Mouse (Mus musculus): ENCODE data around the gene Zfp568. TPM values are rescaled to one million over a fixed set of nuclear protein-coding genes. Genes with fewer than 3 reads are reported as not detected.

Gene Zfp568
- total and polyA plus RNA-seq, 3 experiments: 10.6 to 12.6 (median 11.5) TPM

DNA sequence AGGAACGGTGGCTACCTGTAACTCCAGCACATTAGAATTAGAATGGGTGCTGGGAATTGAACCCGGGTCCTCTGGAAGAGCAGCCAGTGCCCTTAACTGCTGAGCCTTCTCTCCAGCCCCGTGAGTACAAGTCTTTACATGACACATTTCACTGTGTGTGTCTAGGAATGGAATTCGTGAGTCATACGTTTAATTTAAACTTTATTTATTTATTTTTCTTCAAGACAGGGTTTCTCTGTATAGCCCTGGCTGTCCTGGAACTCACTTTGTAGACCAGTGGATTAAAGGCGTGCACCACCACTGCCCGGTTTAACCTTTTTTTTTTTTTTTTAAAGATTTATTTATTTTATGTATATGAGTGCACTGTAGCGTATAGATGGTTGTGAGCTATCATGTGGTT, 11.4 kb downstream of the Zfp568 start:
- Histone ChIP-seq H3K4me1 (ENCODE audit: control insufficient read depth in 1 of 2, insufficient read depth in 2 of 2) (peaks cover 0 to under 1% of the 10 kb centered on the region in 2 experiments; a peak in 1 of 4 replicates), H3K9me3 (replicated peaks; ENCODE audit: low read length) (peaks cover 8% of the 10 kb centered on the region), H3K4me2 (ENCODE audit: insufficient read depth, low read depth, poor library complexity, severe bottlenecking) (no peak overlapping the region), H3K9ac (ENCODE audit: insufficient read depth, low read depth) (no peak overlapping the region), H3K36me3 (replicated peaks in 1 of 2; ENCODE audit: control insufficient read depth in 1 of 2, insufficient read depth in 1 of 2, low read length in 1 of 2) (peaks cover 43 to 83% of the 10 kb centered on the region in 2 experiments), H3K27ac (ENCODE audit: insufficient read depth, low read depth) (no peak overlapping the region), H3K27me3 (replicated peaks) (no peaks in the 10 kb centered on the region), H3K79me2 (replicated peaks; ENCODE audit: control insufficient read depth, extremely low read depth, insufficient read depth, poor library complexity, severe bottlenecking) (no peaks in the 10 kb centered on the region), H3K4me3 (replicated peaks in 1 of 3; ENCODE audit: low read depth in 2 of 3, low read length in 2 of 3, poor library complexity in 1 of 3) (no peak overlapping the region)
- DNase-seq (ENCODE audit: extremely low read depth): no peak
- TF ChIP-seq CHD2 (IDR thresholded peaks at IDR 0.05; ENCODE audit: low read length) (no peak), MAFK (IDR thresholded peaks at IDR 0.05; ENCODE audit: insufficient replicate concordance, low read length) (no peak), MAZ (IDR thresholded peaks at IDR 0.05; ENCODE audit: low read depth, low read length) (no peak), IRF4 (IDR thresholded peaks at IDR 0.05; ENCODE audit: low read depth, low read length) (no peak), USF1 (IDR thresholded peaks at IDR 0.05; ENCODE audit: low read depth, low read length) (no peak), CHD1 (IDR thresholded peaks at IDR 0.05; ENCODE audit: low read depth, low read length) (no peak), POLR2AphosphoS2 (IDR thresholded peaks at IDR 0.05; ENCODE audit: low read depth, low read length) (no peak), JUND (conservative IDR thresholded peaks at IDR 0.05; ENCODE audit: low read depth, low read length) (no peak), POLR2A (IDR thresholded peaks at IDR 0.05; ENCODE audit: low read depth, low read length) (no peak), NRF1 (IDR thresholded peaks at IDR 0.05; ENCODE audit: low read depth, low read length) (no peak), JUN (IDR thresholded peaks at IDR 0.05; ENCODE audit: insufficient read depth, low read depth, low read length) (no peak), SMC3 (IDR thresholded peaks at IDR 0.05; ENCODE audit: low read depth, low read length) (no peak), MYC (IDR thresholded peaks at IDR 0.05; ENCODE audit: low read depth, low read length) (no peak), HCFC1 (IDR thresholded peaks at IDR 0.05; ENCODE audit: low read depth, low read length) (no peak), MXI1 (IDR thresholded peaks at IDR 0.05; ENCODE audit: low read depth, low read length) (no peak), PAX5 (IDR thresholded peaks at IDR 0.05; ENCODE audit: low read length) (no peak), TCF12 (IDR thresholded peaks at IDR 0.05; ENCODE audit: low read depth, low read length) (no peak), GABPA (IDR thresholded peaks at IDR 0.05; ENCODE audit: insufficient replicate concordance, low read depth, low read length) (no peak), CTCF (conservative IDR thresholded peaks at IDR 0.05 in 1 of 2, IDR thresholded peaks at IDR 0.05 in 1 of 2; ENCODE audit: low read depth in 2 of 2, low read length in 2 of 2) (no peak)
- dilution Hi-C loops (cut with MboI; ENCODE audit: extremely low pct_ligation_motif_present, extremely low pct_unique_long_range_greater_than_20kb, low sequenced_read_pairs): no loop called here
- in situ Hi-C loops (cut with MboI; ENCODE audit: low pct_ligation_motif_present, low pct_unique_long_range_greater_than_20kb, low sequenced_read_pairs): no loop called here

DNA sequence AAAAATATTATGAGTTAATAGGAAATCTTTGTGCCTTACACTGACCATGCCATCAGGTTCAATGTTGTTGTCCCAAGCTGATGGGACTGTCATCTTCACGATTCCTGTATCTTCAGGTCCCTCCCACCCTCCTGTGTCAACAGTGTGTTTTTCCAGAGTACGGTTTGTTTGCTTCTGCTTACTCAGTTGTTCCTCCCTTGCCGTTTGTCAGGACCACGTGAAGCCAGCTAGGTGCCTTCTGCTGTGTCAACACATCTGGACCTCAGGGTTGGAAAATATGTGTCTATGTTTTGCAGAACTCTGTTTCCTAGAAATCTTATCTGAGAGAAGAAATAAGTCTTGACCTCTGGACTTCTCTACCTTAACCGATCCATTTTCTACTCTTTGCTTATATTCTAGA, 16.8 kb downstream of the Zfp568 start:
- H3K27me3 ChIP-seq (replicated peaks): no peaks in the 10 kb centered on the region
- no peak overlapping the region for H3K27ac ChIP-seq (ENCODE audit: insufficient read depth, low read depth)
- DNase-seq (ENCODE audit: extremely low read depth): peak; percentile 62
- peaks cover 46 to 67% of the 10 kb centered on the region in 2 experiments for H3K36me3 ChIP-seq (replicated peaks in 1 of 2; ENCODE audit: control insufficient read depth in 1 of 2, insufficient read depth in 1 of 2, low read length in 1 of 2)
- peaks cover 3% of the 10 kb centered on the region for H3K9me3 ChIP-seq (replicated peaks; ENCODE audit: low read length)
- H3K4me2 ChIP-seq (ENCODE audit: insufficient read depth, low read depth, poor library complexity, severe bottlenecking): no peak overlapping the region
- in situ Hi-C loops (cut with MboI; ENCODE audit: low pct_ligation_motif_present, low pct_unique_long_range_greater_than_20kb, low sequenced_read_pairs) (no loop called here), dilution Hi-C loops (cut with MboI; ENCODE audit: extremely low pct_ligation_motif_present, extremely low pct_unique_long_range_greater_than_20kb, low sequenced_read_pairs) (no loop called here)
- peaks cover 3 to 14% of the 10 kb centered on the region in 2 experiments; a peak in 2 of 4 replicates for H3K4me1 ChIP-seq (ENCODE audit: control insufficient read depth in 1 of 2, insufficient read depth in 2 of 2)
- no peaks in the 10 kb centered on the region for H3K79me2 ChIP-seq (replicated peaks; ENCODE audit: control insufficient read depth, extremely low read depth, insufficient read depth, poor library complexity, severe bottlenecking)
- peak; percentile 56 for TF ChIP-seq EP300 (IDR thresholded peaks at IDR 0.05; ENCODE audit: low read length)
- TF ChIP-seq MXI1 (IDR thresholded peaks at IDR 0.05; ENCODE audit: low read depth, low read length): peak; percentile 66; the same call in 1 of the 2 replicates
- peak; percentile 33; the same call in 1 of the 2 replicates for TF ChIP-seq JUND (conservative IDR thresholded peaks at IDR 0.05; ENCODE audit: low read depth, low read length)
- TF ChIP-seq BHLHE40 (IDR thresholded peaks at IDR 0.05; ENCODE audit: low read depth, low read length): peak; percentile 33; the same call in 1 of the 2 replicates
- TF ChIP-seq SIN3A (IDR thresholded peaks at IDR 0.05; ENCODE audit: low read length): 0 out of 2 replicates have a peak, but pooled peaks have one; percentile 54
- TF ChIP-seq MYC (IDR thresholded peaks at IDR 0.05; ENCODE audit: low read depth, low read length): 0 out of 2 replicates have a peak, but pooled peaks have one; percentile 15
- TF ChIP-seq MAFK (IDR thresholded peaks at IDR 0.05; ENCODE audit: insufficient replicate concordance, low read length): no peak
- TF ChIP-seq RAD21 (IDR thresholded peaks at IDR 0.05; ENCODE audit: low read depth, low read length): no peak
- TF ChIP-seq UBTF (IDR thresholded peaks at IDR 0.05; ENCODE audit: low read depth, low read length): no peak
- TF ChIP-seq CTCF (conservative IDR thresholded peaks at IDR 0.05 in 1 of 2, IDR thresholded peaks at IDR 0.05 in 1 of 2; ENCODE audit: low read depth in 2 of 2, low read length in 2 of 2): no peak
- peak; percentile 18; the same call in 1 of the 2 replicates for TF ChIP-seq JUN (IDR thresholded peaks at IDR 0.05; ENCODE audit: insufficient read depth, low read depth, low read length)
- peak; percentile 27; the same call in 1 of the 2 replicates for TF ChIP-seq USF1 (IDR thresholded peaks at IDR 0.05; ENCODE audit: low read depth, low read length)
- TF ChIP-seq POLR2A (IDR thresholded peaks at IDR 0.05; ENCODE audit: low read depth, low read length): no peak
- peak; percentile 83 for TF ChIP-seq ETS1 (conservative IDR thresholded peaks at IDR 0.05; ENCODE audit: low read depth, low read length)
- peak; percentile 60; the same call in 1 of the 2 replicates for TF ChIP-seq MAX (IDR thresholded peaks at IDR 0.05; ENCODE audit: low read length)
- TF ChIP-seq PAX5 (IDR thresholded peaks at IDR 0.05; ENCODE audit: low read length): no peak
- H3K4me3 ChIP-seq (replicated peaks in 1 of 3; ENCODE audit: low read depth in 2 of 3, low read length in 2 of 3, poor library complexity in 1 of 3): no peak overlapping the region
- no peak overlapping the region for H3K9ac ChIP-seq (ENCODE audit: insufficient read depth, low read depth)

Measured in CH12.LX (cell line).